Comparison of ENCODE assay signal across 18 mouse cellular contexts in genomic region chr8:45503971-45504370, GRCm38 (mm10). TPM values are rescaled to one million over a fixed set of nuclear protein-coding genes. Genes with fewer than 3 reads are reported as not detected.
DNase-seq lines count a peak whose midpoint lies in the region; ATAC-seq lines count a peak whose summit lies in the region.
"Had no signal": no experiment of that assay in that cellular context is flagged by ENCODE, and none has a peak within 500 bp of the region (broad histone marks: within the 10 kb centered on the region; RNA-seq: fewer than 3 reads in every experiment).

No protein-coding gene starts in this region.

- 87% methylated on average over 7 of the region's 7 CpGs for WGBS in intestine, embryonic 16.5 days
- WGBS in intestine, embryonic 15.5 days, result 81% methylated on average over 7 of the region's 7 CpGs

- no peak overlapping the region for H3K4me3 ChIP-seq in intestine, embryonic 16.5 days (ENCODE audit: low read length)
- no peak overlapping the region for H3K4me3 ChIP-seq in intestine, embryonic 15.5 days (replicated peaks)
- H3K4me3 ChIP-seq: embryonic facial prominence, embryonic 12.5 days; heart, embryonic 13.5 days; hindbrain, embryonic 15.5 days had no signal

- no peak overlapping the region for H3K27ac ChIP-seq in intestine, embryonic 16.5 days (ENCODE audit: low read length)
- no peak overlapping the region for H3K27ac ChIP-seq in intestine, embryonic 15.5 days
- H3K27ac ChIP-seq: embryonic facial prominence, embryonic 12.5 days; heart, embryonic 13.5 days; hindbrain, embryonic 15.5 days had no signal

- no peak overlapping the region for H3K9ac ChIP-seq in intestine, embryonic 16.5 days (ENCODE audit: low read depth, low read length)
- H3K9ac ChIP-seq in intestine, embryonic 15.5 days, result no peak overlapping the region
- H3K9ac ChIP-seq: embryonic facial prominence, embryonic 12.5 days; heart, embryonic 13.5 days; hindbrain, embryonic 15.5 days had no signal

- DNase-seq in 3T3-L1 (ENCODE audit: low read depth, low spot score), result peak; percentile 6
- DNase-seq in adrenal gland, postnatal 10 days, result peak; percentile 29
- DNase-seq in right cerebral cortex, adult 2 months (ENCODE audit: low spot score in 2 of 2), result no peak
- no peak for DNase-seq in frontal cortex, postnatal 36 days (ENCODE audit: low spot score in 2 of 2)
- DNase-seq: cerebellum, adult 11-12 months; cerebellum, adult 9-10 months; cerebellum, postnatal 25 days; gastrocnemius, postnatal 25 days; heart, adult 11 months; heart, postnatal 36 days; kidney, adult 11 months had no signal

- H3K27me3 ChIP-seq in intestine, embryonic 16.5 days (replicated peaks; ENCODE audit: control insufficient read depth, insufficient read depth, low read length), result no peaks in the 10 kb centered on the region
- H3K27me3 ChIP-seq in intestine, embryonic 15.5 days (replicated peaks), result no peaks in the 10 kb centered on the region
- H3K27me3 ChIP-seq: embryonic facial prominence, embryonic 12.5 days; heart, embryonic 13.5 days; hindbrain, embryonic 15.5 days had no signal

- H3K4me2 ChIP-seq in intestine, embryonic 16.5 days (ENCODE audit: low read depth, low read length), result no peak overlapping the region
- H3K4me2 ChIP-seq in intestine, embryonic 15.5 days (replicated peaks), result no peak overlapping the region
- H3K4me2 ChIP-seq: embryonic facial prominence, embryonic 12.5 days; heart, embryonic 13.5 days; hindbrain, embryonic 15.5 days had no signal

- H3K4me1 ChIP-seq in intestine, embryonic 16.5 days (ENCODE audit: control insufficient read depth, insufficient read depth, low read length), result no peaks in the 10 kb centered on the region
- H3K4me1 ChIP-seq in intestine, embryonic 15.5 days (replicated peaks), result 0 out of 2 replicates have a peak, but pooled peaks cover 3% of the 10 kb centered on the region

- H3K9me3 ChIP-seq in intestine, embryonic 16.5 days (ENCODE audit: control insufficient read depth, low read length), result no peaks in the 10 kb centered on the region
- H3K9me3 ChIP-seq in intestine, embryonic 15.5 days, result no peaks in the 10 kb centered on the region
- H3K9me3 ChIP-seq: embryonic facial prominence, embryonic 12.5 days; heart, embryonic 13.5 days; hindbrain, embryonic 15.5 days had no signal

- ATAC-seq in intestine, embryonic 16.5 days, result 0 out of 2 replicates have a peak, but pooled peaks have one; percentile 16
- no peak for ATAC-seq in intestine, embryonic 15.5 days
- ATAC-seq: forebrain, embryonic 16.5 days had no signal

- H3K36me3 ChIP-seq in intestine, embryonic 16.5 days (ENCODE audit: control insufficient read depth, insufficient read depth, low read length), result no peaks in the 10 kb centered on the region
- H3K36me3 ChIP-seq in intestine, embryonic 15.5 days, result no peaks in the 10 kb centered on the region
- H3K36me3 ChIP-seq: embryonic facial prominence, embryonic 12.5 days; heart, embryonic 13.5 days; hindbrain, embryonic 15.5 days had no signal

RNA-seq across cellular contexts. Expression of gene Sorbs2, which starts 3.6 kb away (rescaled TPM):
- 19.1 and 19.4 TPM in 2 replicates for polyA plus RNA-seq in intestine, embryonic 16.5 days (2015; fragmentation: Nextera tagmentation; extraction: Ambion mirVana)
- polyA plus RNA-seq in intestine, embryonic 15.5 days (2015; fragmentation: Nextera tagmentation; extraction: Ambion mirVana), result 25.3 and 25.8 TPM in 2 replicates
- 10 to 100 TPM; 69.1 to 83.1 TPM for total RNA-seq in adrenal gland, postnatal 10 days (2021)
- total RNA-seq: MEL had no signal

Comparison
In these comparisons a context has a peak if more than half of its experiments do, and no peak if none do; other contexts are left out.
1. DNase-seq: peak in 3T3-L1 (single experiment) and adrenal gland, postnatal 10 days (single experiment); none in right cerebral cortex, adult 2 months (0 of 2) and frontal cortex, postnatal 36 days (0 of 2).